In the genomic region with DNA sequence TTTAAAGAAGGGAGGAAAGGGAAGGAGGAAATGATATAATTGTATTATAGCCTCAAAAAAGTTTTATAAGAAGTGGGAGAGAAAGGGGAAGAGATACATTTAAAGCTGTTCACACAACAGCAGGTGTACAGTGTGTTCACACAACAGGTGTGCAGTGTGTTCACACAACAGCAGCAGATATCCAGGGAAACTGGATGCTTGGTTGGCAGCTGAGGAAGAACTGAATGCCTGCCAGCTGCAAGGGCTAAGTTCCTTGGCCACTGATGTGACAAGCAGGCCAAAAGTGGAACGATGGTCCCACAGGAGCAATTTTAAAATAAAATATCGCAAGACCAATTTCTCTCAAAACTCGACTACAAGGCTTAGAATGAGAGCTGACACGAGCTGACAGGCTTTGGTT, we compare ENCODE assay signal across 27 mouse cellular contexts. TPM values are rescaled to one million over a fixed set of nuclear protein-coding genes. Genes with fewer than 3 reads are reported as not detected.
DNase-seq lines count a peak whose midpoint lies in the region; ATAC-seq and TF ChIP-seq lines count a peak whose summit lies in the region.
"Had no signal": no experiment of that assay in that cellular context is flagged by ENCODE, and none has a peak within 500 bp of the region (broad histone marks: within the 10 kb centered on the region; RNA-seq: fewer than 3 reads in every experiment).

No protein-coding gene starts in this region.

- TF ChIP-seq POLR2A in liver, adult 2 months (IDR thresholded peaks at IDR 0.05; ENCODE audit: extremely low read depth, insufficient read depth, low read length): no peak

- whole genome bisulfite sequencing in liver, adult 2 months: 72% methylated on average over 4 of the region's 4 CpGs
- WGBS in liver, embryonic 11.5 days: 88% methylated on average over 4 of the region's 4 CpGs

- no peak overlapping the region for H3K4me3 ChIP-seq in liver, adult 2 months (ENCODE audit: insufficient read depth, low read depth, low read length)
- H3K4me3 ChIP-seq in liver, embryonic 11.5 days (ENCODE audit: low read depth, low read length): no peak overlapping the region
- H3K4me3 ChIP-seq: embryonic facial prominence, embryonic 12.5 days; embryonic facial prominence, embryonic 15.5 days; forebrain, embryonic 15.5 days; heart, adult 2 months; heart, embryonic 10.5 days; heart, embryonic 13.5 days had no signal

- no peak overlapping the region for H3K9ac ChIP-seq in liver, adult 2 months (ENCODE audit: low read depth, low read length)
- no peak overlapping the region for H3K9ac ChIP-seq in liver, embryonic 11.5 days (ENCODE audit: low read depth, low read length)
- H3K9ac ChIP-seq: embryonic facial prominence, embryonic 12.5 days; embryonic facial prominence, embryonic 15.5 days; forebrain, embryonic 15.5 days; heart, embryonic 13.5 days; hindbrain, embryonic 14.5 days had no signal

- H3K9me3 ChIP-seq in liver, embryonic 11.5 days (ENCODE audit: control insufficient read depth, low read length): no peaks in the 10 kb centered on the region
- H3K9me3 ChIP-seq: embryonic facial prominence, embryonic 12.5 days; embryonic facial prominence, embryonic 15.5 days; forebrain, embryonic 15.5 days; heart, embryonic 10.5 days; heart, embryonic 13.5 days had no signal

- H3K79me2 ChIP-seq in liver, adult 2 months (ENCODE audit: control insufficient read depth, insufficient read depth, low read length): peaks cover 24% of the 10 kb centered on the region; the same call in 1 of the 2 replicates

- H3K36me3 ChIP-seq in liver, adult 2 months (ENCODE audit: control insufficient read depth, insufficient read depth, low read length): no peaks in the 10 kb centered on the region
- H3K36me3 ChIP-seq in liver, embryonic 11.5 days (ENCODE audit: control insufficient read depth, insufficient read depth, low read length): no peaks in the 10 kb centered on the region
- H3K36me3 ChIP-seq: embryonic facial prominence, embryonic 12.5 days; embryonic facial prominence, embryonic 15.5 days; forebrain, embryonic 15.5 days; heart, embryonic 10.5 days; heart, embryonic 13.5 days had no signal

- H3K27ac ChIP-seq in liver, adult 2 months (replicated peaks; ENCODE audit: insufficient read depth, low read depth, low read length): no peak overlapping the region
- H3K27ac ChIP-seq in liver, embryonic 11.5 days (ENCODE audit: low read depth, low read length): no peak overlapping the region
- H3K27ac ChIP-seq: embryonic facial prominence, embryonic 12.5 days; embryonic facial prominence, embryonic 15.5 days; forebrain, embryonic 15.5 days; heart, adult 2 months; heart, embryonic 10.5 days; heart, embryonic 13.5 days; hindbrain, embryonic 14.5 days; hindbrain, postnatal 0 days had no signal

- TF ChIP-seq CTCF in liver, adult 2 months (IDR thresholded peaks at IDR 0.05; ENCODE audit: low read depth, low read length): no peak

- no peak overlapping the region for H3K4me2 ChIP-seq in liver, embryonic 11.5 days
- H3K4me2 ChIP-seq: embryonic facial prominence, embryonic 12.5 days; embryonic facial prominence, embryonic 15.5 days; forebrain, embryonic 15.5 days; heart, embryonic 13.5 days; hindbrain, embryonic 14.5 days had no signal

- no peaks in the 10 kb centered on the region for H3K27me3 ChIP-seq in liver, adult 2 months (ENCODE audit: control insufficient read depth, insufficient read depth, low read length)
- H3K27me3 ChIP-seq in liver, embryonic 11.5 days (replicated peaks; ENCODE audit: control insufficient read depth, insufficient read depth, low read length): no peaks in the 10 kb centered on the region
- H3K27me3 ChIP-seq: embryonic facial prominence, embryonic 12.5 days; embryonic facial prominence, embryonic 15.5 days; forebrain, embryonic 15.5 days; heart, embryonic 13.5 days had no signal

- no peak for ATAC-seq in liver, embryonic 11.5 days (replicated peaks; ENCODE audit: low FRiP score)
- no peak for ATAC-seq in activated CD4-positive, CD25-positive, alpha-beta regulatory T cell, adult 4 months
- ATAC-seq: forebrain, embryonic 15.5 days; hindbrain, postnatal 0 days; inflammation-experienced regulatory T-cells, adult 6 months; intestine, embryonic 16.5 days had no signal

- peak; percentile 33 for DNase-seq in adrenal gland, postnatal 10 days
- DNase-seq in adrenal gland, adult (ENCODE audit: inconsistent age in 2 of 2, low spot score in 1 of 2): no peak
- DNase-seq in gastrocnemius, adult 18-20 months (ENCODE audit: low spot score): peak; percentile 30
- no peak for DNase-seq in gastrocnemius, postnatal 25 days
- DNase-seq in liver, adult 2 months (ENCODE audit: extremely low read depth, low read depth, low spot score): peak; percentile 54
- DNase-seq in liver, embryonic 11.5 days (ENCODE audit: low spot score): no peak
- DNase-seq in testis, postnatal 14 days (ENCODE audit: low spot score): no peak
- DNase-seq: adrenal gland, postnatal 25 days; cerebellum, adult 11-12 months; cerebellum, adult 8-10 months; cerebellum, postnatal 10 days; cerebellum, postnatal 36 days; embryo, embryonic 11 days; heart, adult 2 months; heart, postnatal 14 days; heart, postnatal 4 days; kidney, adult 18-20 months had no signal

- H3K4me1 ChIP-seq in liver, adult 2 months (ENCODE audit: control insufficient read depth, insufficient read depth, low read length): no peaks in the 10 kb centered on the region; the same call in 1 of the 2 replicates
- no peaks in the 10 kb centered on the region for H3K4me1 ChIP-seq in liver, embryonic 11.5 days (replicated peaks; ENCODE audit: control insufficient read depth, insufficient read depth, low read length)
- H3K4me1 ChIP-seq: embryonic facial prominence, embryonic 12.5 days; embryonic facial prominence, embryonic 15.5 days; forebrain, embryonic 15.5 days; heart, embryonic 10.5 days; heart, embryonic 13.5 days had no signal

RNA-seq across cellular contexts. Expression of gene Rnf217, which starts 35.7 kb away (rescaled TPM):
- 1 to 10 TPM; 7.7 to 9.1 TPM for total RNA-seq in adrenal gland, postnatal 10 days (2021)
- 1 to 10 TPM; 7.5 to 8.5 TPM for total RNA-seq in gastrocnemius, adult 18-20 months (2021)
- 1 to 10 TPM; 6.7 to 6.9 TPM for total RNA-seq in gastrocnemius, postnatal 25 days (2021)
- 7.8 and 8.0 TPM in 2 replicates for total RNA-seq in liver, adult 2 months (2014; rRNA removed)
- 2.4 and 3.5 TPM in 2 replicates for polyA plus RNA-seq in liver, adult 2 months (2012; rRNA removed)
- 0.55 and 0.67 TPM in 2 replicates for polyA plus RNA-seq in liver, embryonic 11.5 days (2014; fragmentation: Nextera tagmentation; extraction: Ambion mirVana)
- polyA plus RNA-seq in activated CD4-positive, CD25-positive, alpha-beta regulatory T cell, adult 4 months (2017; shearing (Covaris generic)): not detected
- polyA plus RNA-seq: inflammation-experienced regulatory T-cells, adult 6 months had no signal

Comparison
In these comparisons a context has a peak if more than half of its experiments do, and no peak if none do; other contexts are left out.
1. DNase-seq: peak in adrenal gland, postnatal 10 days (single experiment), gastrocnemius, adult 18-20 months (single experiment) and liver, adult 2 months (single experiment); none in adrenal gland, adult (0 of 2), gastrocnemius, postnatal 25 days (single experiment), liver, embryonic 11.5 days (single experiment) and testis, postnatal 14 days (single experiment).